Mouse (Mus musculus) right cerebral cortex, adult 2 months (tissue): ENCODE results near the gene Trabd2b.

Experiments
- DNase-seq, 2 experiments: peaks; one replicate each; pipeline ENCODE4 v3.0.0; 2021 to 2022; ENCODE audit warnings: low spot score in 2 of 2

Trabd2b gene

DNA sequence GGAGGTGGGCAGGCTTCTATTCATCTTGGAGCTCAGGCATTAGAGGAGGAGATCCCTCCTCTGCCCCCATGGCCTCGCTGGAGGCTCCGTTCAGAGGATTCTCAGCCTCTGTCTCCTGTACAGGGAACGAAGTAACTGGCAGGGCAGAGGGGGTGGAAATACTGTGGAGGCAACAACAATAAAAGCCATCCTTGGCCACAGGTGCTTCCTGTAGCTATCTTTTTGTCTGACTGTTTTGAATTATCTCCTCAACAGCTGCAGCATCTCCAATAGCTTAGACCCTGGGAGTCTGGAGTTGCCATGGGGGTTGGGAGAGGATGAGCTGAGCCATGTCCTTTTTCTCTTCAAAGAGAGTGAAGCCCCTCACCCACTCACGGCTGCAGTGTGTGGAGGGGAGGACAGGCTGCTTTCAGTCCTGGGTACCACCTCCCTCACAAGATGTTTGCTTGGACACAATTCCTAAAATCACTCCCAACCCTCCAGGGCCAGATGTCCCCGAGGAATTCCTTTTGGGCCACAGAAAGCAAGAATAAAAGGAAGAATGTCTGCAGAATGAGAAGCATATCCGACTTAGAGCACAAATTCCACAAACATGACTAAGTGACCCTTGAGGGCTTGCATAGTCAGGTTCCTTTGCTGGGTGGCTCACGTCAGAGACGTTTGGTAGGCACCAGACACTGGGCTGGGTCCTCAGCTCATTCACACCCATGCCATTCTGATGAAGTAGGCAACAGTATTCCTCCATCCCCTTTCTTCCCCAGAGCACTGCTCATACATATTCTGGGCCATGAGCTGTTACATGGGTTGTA, 194.9 kb downstream of the Trabd2b start:
- no peak for DNase-seq

DNA sequence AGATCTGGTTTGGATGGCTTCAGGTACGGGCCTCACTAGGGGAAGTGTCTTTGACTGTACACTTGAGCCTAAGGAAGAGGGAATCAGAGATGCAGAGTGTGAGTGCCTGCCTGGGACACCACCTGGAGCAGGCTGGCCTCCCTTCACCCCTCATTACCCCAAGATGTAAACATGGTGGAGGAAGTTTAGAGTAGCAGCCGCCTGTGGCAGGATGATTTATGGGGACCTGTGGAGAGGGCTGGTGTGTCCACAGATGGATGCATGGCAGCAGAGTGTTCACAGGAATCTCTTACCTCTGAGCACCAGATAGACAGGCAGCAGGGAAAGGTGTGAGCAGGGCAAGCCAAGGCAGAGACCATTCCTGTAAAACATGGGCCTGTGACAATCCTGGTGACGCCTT, 199.1 kb downstream of the Trabd2b start:
- no peak for DNase-seq

DNA sequence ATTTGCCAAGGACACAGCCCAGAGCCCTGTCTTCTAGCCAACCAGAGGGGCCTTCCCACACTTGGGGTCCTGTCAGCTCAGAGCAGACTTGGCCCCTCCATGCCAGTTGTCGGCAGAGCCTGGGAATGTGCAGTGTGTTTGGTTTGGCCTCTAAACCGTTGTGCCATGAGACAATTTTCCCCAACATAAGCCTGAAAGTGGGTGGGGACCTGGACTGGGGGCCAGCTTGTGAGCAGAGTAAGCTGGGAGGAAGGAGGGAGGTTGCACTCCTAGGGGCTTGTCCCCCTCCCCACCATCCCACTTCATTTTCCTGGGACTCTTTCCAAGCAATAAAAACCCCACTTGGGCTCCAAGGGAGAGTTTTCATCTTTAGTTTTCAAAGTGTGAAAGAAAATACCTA, 201.3 kb downstream of the Trabd2b start:
- DNase-seq, result no peak

DNA sequence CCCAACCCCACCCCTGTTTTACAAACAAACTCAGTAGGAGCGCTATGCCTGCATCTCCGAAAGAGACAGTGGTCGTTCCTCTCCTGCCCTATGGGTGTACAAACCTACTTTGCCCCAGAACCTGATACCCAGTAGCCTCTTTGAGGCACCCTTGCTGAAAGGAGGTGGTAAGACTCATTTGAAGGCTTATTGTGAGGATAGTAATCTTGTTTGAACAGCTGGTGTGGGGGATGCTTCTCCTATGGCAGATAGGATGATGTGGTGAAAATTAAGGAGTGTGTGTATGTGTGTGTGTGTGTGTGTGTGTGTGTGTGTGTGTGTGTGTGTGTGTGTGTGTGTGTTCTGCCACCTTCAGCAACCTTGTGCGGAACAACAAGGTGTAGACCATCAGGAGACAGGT, 202.8 kb downstream of the Trabd2b start:
- DNase-seq, result peak in 1 of 2 experiments; percentile 14

DNA sequence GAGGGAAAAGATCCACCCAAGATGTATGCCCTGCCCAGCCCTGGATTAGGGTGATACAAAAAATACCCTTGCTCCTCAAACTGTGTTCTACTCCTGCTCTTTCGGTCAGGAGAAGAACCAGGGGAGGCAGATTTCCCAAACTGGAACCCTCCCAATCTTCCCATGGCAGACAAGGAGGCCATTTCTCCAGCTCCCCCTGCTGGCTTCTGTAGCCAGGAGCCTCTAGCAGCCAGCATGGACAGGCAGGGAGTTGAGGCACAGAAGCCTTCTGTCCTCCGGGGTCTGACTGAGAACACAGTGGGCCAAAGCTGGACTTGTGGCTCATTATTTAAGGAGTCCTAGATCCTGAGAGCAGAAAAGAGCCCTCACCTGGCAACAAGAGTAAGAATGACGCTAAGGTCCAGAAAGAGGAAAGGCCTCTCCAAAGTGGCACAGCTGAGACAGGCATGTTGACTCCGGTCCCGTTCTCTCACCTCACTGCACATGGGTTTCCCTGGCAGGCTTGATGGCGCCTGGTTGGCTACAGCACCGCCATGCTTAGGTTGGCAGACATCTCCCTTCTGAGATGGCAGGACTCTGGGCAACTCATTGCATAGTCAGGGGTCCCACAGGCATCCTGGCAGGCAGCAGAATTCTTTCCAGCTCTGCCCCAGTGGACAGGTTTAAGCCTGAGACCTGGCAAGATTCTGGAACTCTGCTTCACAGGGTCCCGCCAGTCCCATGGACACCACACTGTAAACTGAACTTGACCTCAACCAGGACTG, 204.8 kb downstream of the Trabd2b start:
- no peak for DNase-seq

DNA sequence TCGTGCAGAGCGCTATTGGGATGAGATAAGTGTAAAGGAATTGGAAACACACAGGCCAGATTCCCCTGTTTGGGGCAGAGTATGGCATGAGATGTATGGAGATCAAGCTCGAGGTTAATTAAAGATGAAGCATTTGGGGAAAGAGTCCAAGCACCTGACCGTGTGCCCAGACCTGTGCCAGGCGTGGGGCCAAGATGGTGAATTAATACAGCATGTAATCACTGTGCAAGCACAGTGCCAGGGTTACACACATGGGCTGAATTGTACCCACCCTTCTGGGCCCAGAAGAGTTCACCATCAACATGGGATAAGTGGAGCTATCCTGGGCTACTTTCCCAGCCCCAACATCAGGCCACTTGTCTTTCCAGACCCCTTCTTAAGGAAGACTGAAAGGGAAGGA, 205.5 kb downstream of the Trabd2b start:
- no peak for DNase-seq

DNA sequence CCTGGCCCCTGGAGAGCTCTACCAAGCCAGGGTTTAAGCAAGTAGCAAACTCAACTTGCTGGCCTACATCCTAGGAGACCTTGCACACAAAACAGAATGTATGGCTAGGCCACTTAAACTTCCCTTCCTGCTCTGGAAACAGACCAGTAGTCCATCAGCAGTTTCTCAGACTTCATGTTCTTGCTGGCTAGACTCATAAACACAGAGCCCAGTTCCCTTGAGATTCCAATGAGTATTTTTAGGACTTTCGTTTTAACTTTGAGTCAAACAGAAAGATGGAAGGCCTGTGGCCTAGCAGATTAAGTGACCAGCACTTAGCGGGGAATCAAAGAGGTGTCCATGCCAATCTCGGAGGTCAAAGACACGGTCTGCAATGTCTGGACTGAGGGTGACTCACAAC, 206.3 kb downstream of the Trabd2b start:
- no peak for DNase-seq

DNA sequence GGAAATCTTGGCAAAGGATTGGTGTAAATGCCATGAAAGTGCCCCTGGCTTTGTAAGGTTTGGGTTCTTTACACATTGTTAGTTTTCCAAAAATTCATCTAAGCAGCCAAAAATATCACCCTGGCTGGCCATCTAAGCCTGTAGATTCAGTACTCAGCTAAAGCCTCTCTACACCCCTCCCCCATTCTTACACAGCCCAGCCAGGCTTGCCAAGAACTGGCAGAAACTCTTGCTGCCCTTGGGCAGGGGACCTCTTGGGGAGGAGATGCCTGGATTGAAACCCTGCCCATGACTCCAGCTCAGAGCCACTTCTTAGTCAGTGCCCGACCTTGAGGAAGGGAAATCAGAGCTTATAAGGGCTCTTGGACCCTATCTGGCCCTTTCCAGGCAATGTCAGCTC, 207.6 kb downstream of the Trabd2b start:
- DNase-seq, result no peak

DNA sequence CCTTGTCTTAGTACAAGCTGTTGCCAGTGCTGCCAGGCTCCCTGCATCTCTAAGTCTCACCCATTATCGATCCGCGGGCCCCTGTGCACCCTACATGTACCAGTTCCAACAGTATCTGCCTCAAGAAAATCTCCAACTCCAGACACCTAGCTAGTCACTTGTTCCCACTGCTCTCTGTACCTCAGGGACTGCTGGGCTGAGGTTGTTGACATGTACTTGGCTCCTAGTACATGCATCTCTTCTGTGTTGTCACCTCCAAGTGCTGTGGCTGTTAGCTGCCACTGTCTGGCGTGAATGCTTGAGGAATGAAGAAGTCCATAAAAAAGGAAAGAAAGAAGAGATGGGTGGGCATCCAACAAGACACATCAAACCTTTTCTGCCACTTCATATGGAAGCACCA, 209.2 kb downstream of the Trabd2b start:
- DNase-seq, result no peak

DNA sequence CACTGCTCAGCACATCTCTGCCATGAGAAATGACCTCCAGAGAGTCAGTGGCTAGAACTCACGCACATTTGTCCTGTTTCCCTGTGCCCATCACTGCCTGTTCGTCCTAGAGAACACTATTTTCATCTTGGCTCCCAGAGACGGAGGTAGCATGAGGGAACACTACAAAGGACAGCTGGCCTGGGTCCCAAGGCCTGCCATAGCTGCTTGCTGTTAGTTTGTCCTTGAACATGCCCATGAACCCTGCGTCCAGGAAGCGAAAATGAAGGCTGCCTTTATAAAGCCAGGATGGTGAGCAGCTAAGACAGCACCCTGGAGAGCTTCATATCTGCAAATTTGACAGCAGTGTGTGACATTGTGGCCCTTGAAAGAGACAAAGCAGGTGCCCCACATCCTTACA, 216.4 kb downstream of the Trabd2b start:
- no peak for DNase-seq

DNA sequence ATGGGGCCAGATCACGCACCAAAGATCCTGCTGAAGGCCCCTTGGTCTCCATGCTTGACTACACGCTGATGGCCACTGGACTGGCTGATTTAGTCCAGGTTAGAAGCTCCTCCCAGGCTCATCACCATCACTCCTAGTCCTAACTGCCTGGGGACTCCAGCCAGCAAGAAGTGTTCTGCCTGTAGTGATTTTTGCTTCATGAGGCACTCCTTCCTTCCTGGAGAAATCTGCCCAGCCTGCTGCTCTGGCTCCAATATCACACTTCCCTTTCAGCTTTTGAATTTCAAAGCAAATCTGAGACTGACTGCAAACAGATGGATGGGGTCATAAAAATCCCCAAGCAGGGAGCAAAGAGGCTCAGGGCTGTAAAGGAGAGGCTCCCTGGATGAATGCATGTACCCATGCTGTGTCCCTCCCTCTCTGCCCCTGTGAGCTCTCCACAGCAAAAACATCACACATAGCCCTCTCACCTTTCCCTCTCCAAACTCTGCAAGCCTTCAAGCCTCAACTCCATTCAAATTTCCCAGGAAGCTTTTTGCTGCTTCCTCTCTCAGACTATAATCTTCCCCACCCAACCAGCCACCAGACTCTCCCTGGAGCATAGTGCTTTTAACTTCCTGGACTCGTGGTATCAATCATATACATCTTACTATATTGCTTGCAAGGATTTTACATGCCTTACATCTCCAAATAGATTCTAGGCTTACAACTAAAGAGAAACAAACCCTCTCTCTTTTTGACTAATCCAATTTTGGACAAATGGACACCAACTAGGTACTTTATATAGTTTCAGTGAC, 217.8 kb downstream of the Trabd2b start:
- no peak for DNase-seq

DNA sequence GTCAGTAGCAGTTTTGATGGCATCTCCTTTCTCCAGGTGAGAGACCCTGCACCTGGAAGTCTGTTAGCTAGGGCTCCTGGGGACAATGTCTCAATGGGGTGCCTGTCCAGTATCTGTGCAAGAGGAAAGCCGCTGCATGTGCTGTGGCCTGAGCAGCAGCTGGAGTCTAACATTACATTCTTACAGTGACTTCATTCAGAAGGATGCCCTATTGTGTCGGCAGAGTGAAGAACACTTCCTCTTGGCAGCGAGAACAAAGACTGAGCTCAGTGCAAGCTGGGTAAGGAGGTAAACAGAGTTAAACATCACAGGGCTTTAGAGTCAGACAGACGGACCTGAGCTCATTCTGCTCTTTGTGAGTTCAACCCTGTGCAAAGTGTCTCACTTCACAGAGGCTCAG, 218.8 kb downstream of the Trabd2b start:
- DNase-seq, result no peak

DNA sequence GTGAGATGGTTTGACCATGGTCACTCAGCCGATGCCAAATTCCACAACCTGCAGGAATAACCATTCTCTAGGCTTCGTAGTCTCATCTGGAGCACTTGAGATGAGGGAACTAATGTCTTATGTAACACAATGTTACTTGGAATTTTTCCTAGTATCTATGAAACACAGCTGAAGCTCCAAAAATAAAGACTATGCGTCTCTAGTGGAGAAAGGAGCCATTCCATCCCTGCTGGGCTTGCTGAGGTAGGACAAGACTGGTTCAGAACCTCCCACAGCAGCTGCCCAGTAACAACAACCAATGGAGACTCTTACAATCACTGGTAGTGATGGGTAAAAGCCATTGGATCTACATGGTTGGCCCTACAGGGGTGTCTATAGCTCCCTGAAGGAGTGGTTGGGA, 219.4 kb downstream of the Trabd2b start:
- no peak for DNase-seq

DNA sequence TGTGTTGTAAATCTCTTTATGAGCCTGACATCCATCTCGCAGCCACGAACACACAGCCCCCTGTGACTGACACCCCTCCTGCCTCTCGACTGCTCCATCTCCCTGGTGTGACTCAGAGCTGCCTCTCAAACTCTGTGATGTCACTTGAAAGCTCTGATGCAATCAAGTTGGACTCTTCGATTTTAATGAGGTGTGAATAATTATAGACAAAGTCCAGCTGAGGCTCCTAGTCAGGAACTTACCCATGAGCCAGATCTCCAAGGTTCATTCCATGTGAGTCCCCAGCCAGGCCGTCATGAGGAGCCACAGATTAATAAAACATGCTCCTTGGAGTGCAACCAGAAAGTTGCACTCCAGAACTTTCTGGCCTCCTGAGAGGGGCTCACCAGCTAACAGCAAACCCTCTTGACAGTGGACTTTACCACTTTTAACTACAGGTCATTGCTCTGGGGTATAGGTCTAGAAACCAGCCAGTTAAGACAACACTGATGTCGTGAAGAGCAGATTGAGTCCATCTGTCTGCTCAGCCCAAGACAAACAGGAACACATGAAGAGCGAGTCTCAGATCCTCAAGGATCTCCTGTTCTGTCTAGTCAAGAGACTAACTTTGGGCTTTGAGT, 221.3 kb downstream of the Trabd2b start:
- no peak for DNase-seq

DNA sequence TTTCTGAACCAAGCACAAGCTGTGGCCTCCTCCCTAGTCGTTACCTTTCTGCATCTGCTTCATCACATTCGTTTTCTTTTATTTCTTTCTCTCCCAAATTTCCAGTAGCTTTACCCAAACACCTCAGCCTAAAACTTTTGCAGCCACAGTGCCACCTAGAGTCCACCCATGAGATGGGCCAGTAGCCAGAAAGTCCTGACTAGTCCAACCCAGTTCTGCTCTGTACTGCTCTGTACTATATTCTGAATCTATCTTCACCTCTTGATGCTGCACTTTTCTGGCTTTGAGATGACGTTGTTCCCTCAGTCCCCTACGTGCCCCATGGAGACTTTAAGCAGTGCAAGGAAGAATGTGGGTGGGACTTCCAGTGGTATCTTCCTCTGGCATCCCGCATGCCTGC, 229.4 kb downstream of the Trabd2b start:
- peak; percentile 83 for DNase-seq

DNA sequence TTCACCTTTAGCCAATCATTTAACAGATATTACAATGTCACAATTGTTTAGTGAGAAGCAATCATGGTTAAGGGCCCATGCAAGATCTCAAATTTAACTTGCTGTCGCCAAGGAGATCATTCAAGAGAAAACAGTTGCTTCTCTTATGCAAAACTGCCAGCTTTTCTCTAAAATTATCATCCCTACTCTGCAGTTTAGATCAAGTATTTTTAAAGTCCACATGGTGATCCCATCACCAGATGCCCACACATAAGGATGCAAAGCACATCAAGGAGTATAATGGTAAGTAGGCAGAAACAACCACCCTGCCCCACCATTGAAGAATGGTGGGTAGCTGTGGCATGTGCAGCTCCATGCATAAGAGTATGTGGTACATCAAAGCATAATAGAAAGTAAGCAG, 229.8 kb downstream of the Trabd2b start:
- DNase-seq, result no peak

DNA sequence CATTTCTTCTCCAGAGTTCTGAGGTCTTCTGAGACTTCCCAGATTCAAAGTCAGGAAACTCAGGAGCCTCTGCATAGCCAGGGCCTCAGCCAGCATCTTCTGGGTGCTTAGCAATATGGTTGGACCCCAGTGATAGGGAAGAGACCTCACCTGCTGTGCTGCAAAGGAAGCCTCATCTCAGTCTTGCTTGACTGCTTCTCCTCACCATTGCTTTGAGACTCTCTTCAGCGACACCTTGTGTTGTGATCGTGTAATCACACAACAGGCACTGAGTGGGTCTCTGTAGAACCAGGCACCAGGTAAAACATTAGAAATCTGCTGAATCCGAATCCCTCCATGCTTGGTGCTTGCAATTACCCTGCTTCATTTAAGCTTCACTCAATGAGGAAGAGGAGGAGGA, 230.6 kb downstream of the Trabd2b start:
- peak in 1 of 2 experiments; percentile 64 for DNase-seq

DNA sequence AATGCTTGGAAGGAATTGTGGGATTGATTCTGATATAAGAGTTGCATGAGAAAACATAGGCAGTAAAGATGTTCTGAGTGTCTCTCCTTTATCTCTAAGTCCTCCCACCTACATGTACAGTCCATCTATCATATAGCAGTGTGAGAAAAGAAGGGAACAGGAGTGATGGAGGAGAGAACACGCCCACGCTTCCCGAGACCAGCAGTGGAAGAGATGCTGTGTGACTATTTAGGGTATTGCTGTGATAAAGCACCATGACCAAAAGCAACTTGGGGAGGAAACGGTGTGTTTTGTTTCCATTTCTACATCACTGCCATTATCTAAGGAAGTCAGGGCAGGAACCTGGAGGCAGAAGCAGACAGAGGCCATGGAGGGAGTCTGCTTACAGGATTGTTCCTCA, 235.9 kb downstream of the Trabd2b start:
- no peak for DNase-seq

DNA sequence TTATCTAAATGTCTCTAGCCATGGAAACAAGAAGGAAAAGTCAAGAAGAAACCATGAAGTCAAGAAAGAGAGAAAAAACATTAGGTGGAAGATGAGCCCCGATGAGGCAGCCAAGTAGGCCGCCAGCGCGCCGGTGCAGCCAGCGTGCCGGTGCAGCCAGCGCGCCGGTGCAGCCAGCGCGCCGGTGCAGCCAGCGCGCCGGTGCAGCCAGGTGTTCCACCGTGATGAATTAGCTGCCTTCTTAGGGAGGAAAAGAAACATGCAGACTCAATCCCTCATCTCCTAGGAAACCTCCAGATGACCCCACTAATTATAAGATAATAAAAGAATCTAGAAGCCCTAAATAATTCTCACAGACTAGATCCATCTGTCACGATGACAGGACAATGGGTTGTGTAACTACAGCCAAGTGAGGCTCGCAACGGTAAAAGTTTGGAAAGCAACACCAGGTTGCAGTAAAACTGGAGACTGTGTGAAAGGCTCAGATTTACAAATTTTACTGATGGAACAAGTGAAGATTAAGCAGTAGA, 237.2 kb downstream of the Trabd2b start:
- DNase-seq, result no peak

DNA sequence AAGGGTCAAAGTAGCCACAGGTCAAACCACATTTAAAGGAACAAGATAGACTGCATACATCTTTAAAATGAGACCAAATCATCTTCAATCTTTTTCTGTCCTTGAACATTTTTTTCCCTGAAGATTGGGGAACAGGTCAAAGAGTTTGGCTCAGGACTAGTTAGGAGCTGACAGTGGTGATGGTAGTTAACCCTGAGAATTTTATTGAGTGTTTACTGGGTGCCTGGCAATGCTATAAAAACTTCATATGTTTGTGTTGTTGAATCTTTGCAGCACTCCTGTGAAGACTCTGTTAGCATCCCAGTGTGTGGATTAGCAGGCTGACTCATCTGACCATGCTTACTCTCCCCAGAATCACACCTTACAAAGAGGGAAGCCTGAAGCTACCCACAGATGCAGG, 238.8 kb downstream of the Trabd2b start:
- no peak for DNase-seq

DNA sequence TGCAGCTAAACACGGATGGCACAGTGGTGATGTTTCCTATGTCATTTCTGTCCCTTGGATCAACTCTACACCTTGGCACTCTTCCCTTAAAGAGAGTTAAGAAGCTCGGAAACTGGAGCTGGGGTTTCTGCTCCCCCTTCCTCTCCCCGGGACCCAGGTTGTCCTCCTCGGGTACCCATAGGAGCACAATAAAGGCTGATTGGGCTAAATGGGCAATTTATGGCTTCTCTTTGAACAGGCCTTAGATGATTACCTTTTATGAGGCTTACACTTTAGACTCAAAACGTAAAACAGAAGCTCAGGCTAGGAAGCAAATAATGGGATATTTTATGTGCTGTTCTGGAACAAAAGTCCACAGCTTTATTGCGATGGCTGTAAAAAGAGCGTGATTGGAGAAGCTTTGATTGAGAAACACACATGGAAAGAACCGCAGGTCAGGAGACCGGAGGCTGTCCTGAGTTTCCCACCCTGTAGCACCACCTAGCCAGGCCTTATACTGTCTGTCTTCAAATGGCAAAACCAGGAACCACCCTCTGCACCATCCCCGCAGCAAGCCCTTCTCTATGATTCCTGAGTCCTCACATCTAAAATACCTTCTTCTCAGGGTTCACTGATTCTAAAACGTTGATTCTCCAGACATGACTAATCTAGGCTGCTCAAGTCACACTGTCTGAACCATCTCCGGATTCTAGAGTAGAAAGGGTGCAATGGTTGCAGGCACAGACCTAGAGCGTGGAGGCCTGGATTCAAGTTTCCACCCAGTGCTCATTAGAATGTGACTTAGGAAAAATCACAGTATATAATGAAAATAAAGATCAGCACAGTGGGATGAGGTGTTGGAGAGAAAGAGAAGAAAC, 240.5 kb downstream of the Trabd2b start:
- no peak for DNase-seq
